Mouse (Mus musculus) sigmoid colon, adult 10 weeks (tissue): ENCODE data around the gene Spata19. TPM values are rescaled to one million over a fixed set of nuclear protein-coding genes. Genes with fewer than 3 reads are reported as not detected.

Source experiments
- polyA plus RNA-seq: library from polyadenylated mRNA; stranded (reverse); fragments of 350-450 nt; fragmentation: Illumina TruSeq; extraction: RNeasy Lipid Tissue Mini Kit (QIAGEN cat#74804); gene quantifications from one replicate; pipeline ENCODE4 v1.2.3, GENCODE M21; 2014; ENCODE audit warnings: low read depth, low replicate concordance

The Spata19 gene
- not detected for polyA plus RNA-seq

DNA sequence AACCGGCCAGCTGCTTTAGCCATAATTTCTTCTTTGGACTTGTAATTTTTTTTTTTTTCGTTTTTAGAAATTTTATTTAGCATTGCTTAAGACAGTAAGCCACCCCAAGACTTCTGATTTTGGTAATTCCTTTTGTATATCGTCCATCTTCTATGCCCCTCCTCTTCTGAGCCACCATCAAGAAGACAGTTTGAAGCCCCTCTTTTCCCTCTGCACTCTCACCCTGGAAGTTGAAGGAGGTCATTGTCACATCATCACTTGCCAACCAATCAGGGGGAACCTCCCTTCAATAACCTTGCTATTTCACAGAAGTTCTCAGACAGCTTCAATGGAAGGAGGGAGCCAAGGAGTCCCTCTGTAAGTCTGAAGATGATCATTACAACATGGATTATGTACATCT lies at the start of gene Spata19:
Gene Spata19 (plus strand): TSS at position 301 of the 400 bp plus-strand sequence.

Other genes starting within 250 kb of the Spata19 start
- 12.3 TPM for gene Jam3, start 241.4 kb upstream of the Spata19 start, polyA plus RNA-seq
- gene Igsf9b, start 97.6 kb upstream of the Spata19 start, polyA plus RNA-seq, result 5.7 TPM